Mouse (Mus musculus): ENCODE data around the gene Dll4. TPM values are rescaled to one million over a fixed set of nuclear protein-coding genes. Genes with fewer than 3 reads are reported as not detected.

The Dll4 gene
- polyA plus RNA-seq, 1 experiment from 2014 or later: 3.0 TPM

GRCm38 (mm10) chr2:119296756-119297155 is 28.8 kb upstream of the Dll4 start:
- Histone ChIP-seq H3K4me3 (no peak overlapping the region), H3K9me3 (replicated peaks) (no peaks in the 10 kb centered on the region), H3K27ac (no peak overlapping the region), H3K27me3 (replicated peaks) (no peaks in the 10 kb centered on the region), H3K4me1 (peaks cover 41% of the 10 kb centered on the region), H3K36me3 (peaks cover 63% of the 10 kb centered on the region), H3K9ac (no peak overlapping the region), H3K4me2 (no peak overlapping the region)
- WGBS (ENCODE audit: insufficient replicate concordance): 88% methylated on average over 12 of the region's 12 CpGs
- ATAC-seq: no peak

- peaks cover 48% of the 10 kb centered on the region for H3K4me1 ChIP-seq
- no peak overlapping the region for H3K27ac ChIP-seq
- H3K4me2 ChIP-seq: no peak overlapping the region
- no peaks in the 10 kb centered on the region for H3K27me3 ChIP-seq (replicated peaks)
- H3K9ac ChIP-seq: no peak overlapping the region
- H3K9me3 ChIP-seq (replicated peaks): no peaks in the 10 kb centered on the region
- H3K4me3 ChIP-seq: no peak overlapping the region
- ATAC-seq: no peak
- 91% methylated on average over 19 of the region's 19 CpGs for WGBS (ENCODE audit: insufficient replicate concordance)
- H3K36me3 ChIP-seq: peaks cover 56% of the 10 kb centered on the region
Measured at GRCm38 (mm10) chr2:119297506-119297905, 28.1 kb upstream of the Dll4 start.

- no peak overlapping the region for H3K27ac ChIP-seq
- peaks cover 56% of the 10 kb centered on the region for H3K4me1 ChIP-seq
- no peaks in the 10 kb centered on the region for H3K9me3 ChIP-seq (replicated peaks)
- H3K36me3 ChIP-seq: peaks cover 48% of the 10 kb centered on the region
- no peaks in the 10 kb centered on the region for H3K27me3 ChIP-seq (replicated peaks)
- no peak for ATAC-seq
- H3K9ac ChIP-seq: no peak overlapping the region
- H3K4me3 ChIP-seq: no peak overlapping the region
- 44% methylated on average over 5 of the region's 5 CpGs for WGBS (ENCODE audit: insufficient replicate concordance)
- H3K4me2 ChIP-seq: no peak overlapping the region
Measured at GRCm38 (mm10) chr2:119298330-119298729, 27.3 kb upstream of the Dll4 start.

- H3K4me2 ChIP-seq: no peak overlapping the region
- H3K27me3 ChIP-seq (replicated peaks): no peaks in the 10 kb centered on the region
- H3K36me3 ChIP-seq: peaks cover 43% of the 10 kb centered on the region
- peak overlapping the region; percentile 23; the same call in 1 of the 2 replicates for H3K27ac ChIP-seq
- peaks cover 62% of the 10 kb centered on the region for H3K4me1 ChIP-seq
- no peaks in the 10 kb centered on the region for H3K9me3 ChIP-seq (replicated peaks)
- WGBS (ENCODE audit: insufficient replicate concordance): 72% methylated on average over 2 of the region's 2 CpGs
- H3K9ac ChIP-seq: no peak overlapping the region
- no peak for ATAC-seq
- no peak overlapping the region for H3K4me3 ChIP-seq
Measured at GRCm38 (mm10) chr2:119298839-119299238, 26.7 kb upstream of the Dll4 start.

GRCm38 (mm10) chr2:119299981-119300818 is 25.4 kb upstream of the Dll4 start:
- Histone ChIP-seq H3K9me3 (replicated peaks) (no peaks in the 10 kb centered on the region), H3K9ac (peak overlapping the region; percentile 70), H3K4me3 (peak overlapping the region; percentile 42), H3K27me3 (replicated peaks) (no peaks in the 10 kb centered on the region), H3K36me3 (peaks cover 30% of the 10 kb centered on the region), H3K4me1 (peaks cover 68% of the 10 kb centered on the region), H3K4me2 (peak overlapping the region; percentile 81), H3K27ac (peak overlapping the region; percentile 79)
- ATAC-seq: peak; percentile 89
- 2% methylated on average over 15 of the region's 15 CpGs for WGBS (ENCODE audit: insufficient replicate concordance)

GRCm38 (mm10) chr2:119300819-119301493 is 24.6 kb upstream of the Dll4 start:
- Histone ChIP-seq H3K4me2 (peak overlapping the region; percentile 81), H3K27me3 (replicated peaks) (no peaks in the 10 kb centered on the region), H3K9me3 (replicated peaks) (no peaks in the 10 kb centered on the region), H3K9ac (peak overlapping the region; percentile 70), H3K4me3 (peak overlapping the region; percentile 42), H3K27ac (peak overlapping the region; percentile 79), H3K4me1 (peaks cover 76% of the 10 kb centered on the region), H3K36me3 (peaks cover 26% of the 10 kb centered on the region)
- WGBS (ENCODE audit: insufficient replicate concordance): 34% methylated on average over 7 of the region's 7 CpGs
- ATAC-seq: no peak

- whole genome bisulfite sequencing (ENCODE audit: insufficient replicate concordance): 62% methylated on average over 6 of the region's 6 CpGs
- Histone ChIP-seq H3K9ac (no peak overlapping the region), H3K9me3 (replicated peaks) (no peaks in the 10 kb centered on the region), H3K36me3 (peaks cover 9% of the 10 kb centered on the region), H3K4me1 (peaks cover 79% of the 10 kb centered on the region), H3K4me2 (no peak overlapping the region), H3K27me3 (replicated peaks) (no peaks in the 10 kb centered on the region), H3K4me3 (no peak overlapping the region), H3K27ac (0 out of 2 replicates have a peak overlapping the region, but pooled peaks have one; percentile 7)
- ATAC-seq: no peak
Measured at GRCm38 (mm10) chr2:119302876-119303275, 22.7 kb upstream of the Dll4 start.

- no peak overlapping the region for H3K4me3 ChIP-seq
- peak overlapping the region; percentile 62 for H3K27ac ChIP-seq
- no peaks in the 10 kb centered on the region for H3K27me3 ChIP-seq (replicated peaks)
- ATAC-seq: peak; percentile 56
- no peaks in the 10 kb centered on the region for H3K36me3 ChIP-seq
- peaks cover 69% of the 10 kb centered on the region for H3K4me1 ChIP-seq
- H3K9me3 ChIP-seq (replicated peaks): no peaks in the 10 kb centered on the region
- H3K9ac ChIP-seq: peak overlapping the region; percentile 32; the same call in 1 of the 2 replicates
- H3K4me2 ChIP-seq: peak overlapping the region; percentile 23; the same call in 1 of the 2 replicates
- WGBS (ENCODE audit: insufficient replicate concordance): 12% methylated on average over 3 of the region's 3 CpGs
Measured at GRCm38 (mm10) chr2:119304391-119304790, 21.2 kb upstream of the Dll4 start.

GRCm38 (mm10) chr2:119304798-119305208 is 20.8 kb upstream of the Dll4 start:
- Histone ChIP-seq H3K36me3 (no peaks in the 10 kb centered on the region), H3K9ac (peak overlapping the region; percentile 32; the same call in 1 of the 2 replicates), H3K27ac (peak overlapping the region; percentile 62), H3K4me1 (peaks cover 65% of the 10 kb centered on the region), H3K27me3 (replicated peaks) (no peaks in the 10 kb centered on the region), H3K9me3 (replicated peaks) (no peaks in the 10 kb centered on the region), H3K4me2 (peak overlapping the region; percentile 23), H3K4me3 (no peak overlapping the region)
- WGBS (ENCODE audit: insufficient replicate concordance): 34% methylated on average over 3 of the region's 3 CpGs
- peak; percentile 50; the same call in 1 of the 2 replicates for ATAC-seq

- Histone ChIP-seq H3K9me3 (replicated peaks) (no peaks in the 10 kb centered on the region; the same call in 1 of the 2 replicates), H3K4me2 (no peak overlapping the region), H3K36me3 (no peaks in the 10 kb centered on the region), H3K4me3 (no peak overlapping the region), H3K27ac (no peak overlapping the region), H3K9ac (no peak overlapping the region), H3K27me3 (replicated peaks) (peaks cover 28% of the 10 kb centered on the region), H3K4me1 (peaks cover 12% of the 10 kb centered on the region; the same call in 1 of the 2 replicates)
- ATAC-seq: no peak
- 42% methylated on average over 12 of the region's 12 CpGs for WGBS (ENCODE audit: insufficient replicate concordance)
Measured at GRCm38 (mm10) chr2:119311544-119311943, 14.0 kb upstream of the Dll4 start.

GRCm38 (mm10) chr2:119312380-119312958 is 13.1 kb upstream of the Dll4 start:
- H3K9me3 ChIP-seq (replicated peaks): no peaks in the 10 kb centered on the region; the same call in 1 of the 2 replicates
- no peaks in the 10 kb centered on the region for H3K36me3 ChIP-seq
- ATAC-seq: no peak
- H3K4me2 ChIP-seq: no peak overlapping the region
- H3K27ac ChIP-seq: no peak overlapping the region; the same call in 1 of the 2 replicates
- no peak overlapping the region for H3K9ac ChIP-seq
- H3K4me3 ChIP-seq: no peak overlapping the region
- H3K4me1 ChIP-seq: peaks cover 12% of the 10 kb centered on the region; the same call in 1 of the 2 replicates
- peaks cover 28% of the 10 kb centered on the region for H3K27me3 ChIP-seq (replicated peaks)
- WGBS (ENCODE audit: insufficient replicate concordance): 69% methylated on average over 2 of the region's 2 CpGs
